Mouse (Mus musculus) embryonic fibroblast, embryonic 13.5 days (primary cell): ENCODE results near the gene Mllt3.

Experiments
- CTCF ChIP-seq: IDR thresholded peaks from 2 replicates; pipeline ENCODE4 v1.5.1; 2011; ENCODE audit warnings: mild to moderate bottlenecking, control low read depth, low read length, moderate library complexity, borderline replicate concordance; ENCODE audit not compliant: insufficient read depth
- POLR2A ChIP-seq: IDR thresholded peaks from 2 replicates; pipeline ENCODE4 v1.6.1; 2011; ENCODE audit warnings: low read depth, mild to moderate bottlenecking, control low read depth, low read length, moderate library complexity

- TF ChIP-seq CTCF (no peak), POLR2A (no peak)
Measured at GRCm38 (mm10) chr4:87949451-87949850, 83.7 kb downstream of the Mllt3 start.
